Mouse (Mus musculus) cerebellum, postnatal 10 days (tissue): ENCODE results near the gene March2.
"Not testable (repeated sequence)": the region's sequence is repeated elsewhere in the genome, so short reads cannot be mapped to it uniquely, and the experiment has no call there.

Experiments
- DNase-seq, 2 experiments: peaks; one replicate each; pipeline ENCODE4 v3.0.0; 2021; ENCODE audit warnings: mixed read lengths in 2 of 2

Gene March2

GRCm38 (mm10) chr17:33718384-33718881 lies at the start of gene March2:
Gene March2, minus strand, starts transcription at chr17:33718670.
- peak; percentile 97 to 98 for DNase-seq

DNA sequence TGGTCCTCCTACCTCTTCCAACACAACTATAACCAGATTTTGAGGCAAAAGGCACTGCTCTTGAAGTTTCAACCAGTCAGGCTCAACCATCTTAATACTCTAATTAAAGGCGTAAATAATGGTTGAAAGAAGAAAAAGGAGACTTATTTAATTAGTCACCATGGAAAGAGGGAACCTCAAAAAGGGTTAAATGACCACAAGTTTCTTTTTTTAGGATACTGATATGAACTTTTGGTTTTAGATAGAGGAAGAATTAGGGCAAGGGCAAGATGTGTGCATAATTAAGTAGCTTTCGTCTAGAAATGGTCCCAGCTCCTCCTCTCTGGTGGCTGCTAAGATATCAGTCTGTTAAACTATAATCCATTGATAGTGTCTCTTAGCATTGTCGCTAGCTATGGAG lies 47.9 kb upstream of the March2 start:
- no peak for DNase-seq

DNA sequence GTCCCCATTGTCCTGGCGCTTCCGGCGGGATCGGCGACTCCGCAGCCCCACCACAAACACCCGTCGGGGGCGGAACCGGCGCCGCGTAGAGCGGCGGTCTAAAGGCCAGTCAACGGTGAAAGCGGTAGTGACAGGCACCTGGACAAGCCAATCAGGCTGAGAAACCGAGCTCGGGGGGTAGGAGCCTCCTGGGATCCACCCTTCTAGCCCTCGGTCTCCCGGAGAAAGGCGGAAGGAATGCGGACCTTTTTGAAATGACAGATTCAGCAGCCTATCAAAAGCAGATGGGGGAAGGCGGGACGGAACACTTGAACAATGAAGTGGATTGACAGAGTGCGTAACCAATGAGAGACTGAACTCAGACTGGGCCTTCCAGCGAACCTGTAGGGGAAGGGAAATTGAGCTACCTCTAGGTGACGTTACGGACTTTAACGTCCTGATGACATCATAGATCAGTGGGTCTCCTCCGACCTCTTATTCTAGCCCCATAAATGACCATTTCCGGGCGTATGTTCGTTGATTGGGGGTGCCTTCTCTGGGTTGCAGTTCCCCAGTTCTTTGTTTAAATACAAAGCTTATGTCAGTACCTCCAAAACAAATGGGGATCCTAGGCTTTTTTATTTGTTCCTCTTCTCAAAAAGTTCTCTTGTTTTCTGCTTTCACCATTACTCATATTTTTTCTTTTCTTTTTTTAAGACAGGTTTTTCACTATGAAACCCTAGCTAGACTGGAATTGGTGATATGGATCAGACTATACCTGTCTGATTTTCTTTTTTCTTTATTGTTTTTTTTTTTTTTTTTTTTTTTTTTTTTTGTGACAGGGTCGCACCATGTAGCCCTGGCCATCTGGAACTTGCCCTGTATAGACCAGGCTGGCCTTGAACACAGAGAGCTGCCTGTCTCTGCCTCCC lies 42.0 kb upstream of the March2 start, which contains the start of gene Rab11b:
TSS of gene Rab11b (minus strand) at position 276 of the 911 bp plus-strand sequence.
- peak; percentile 99 to 100 for DNase-seq

- DNase-seq = peak; percentile 95 to 96
These were observed 41.3 kb upstream of the March2 start for GRCm38 (mm10) chr17:33759767-33760254.

GRCm38 (mm10) chr17:33757231-33757630 lies 38.8 kb upstream of the March2 start:
- DNase-seq = peak; percentile 27 to 42

- peak; percentile 26 to 30 for DNase-seq
These were observed 37.8 kb upstream of the March2 start for GRCm38 (mm10) chr17:33756108-33756790.

GRCm38 (mm10) chr17:33755418-33756107 lies 37.1 kb upstream of the March2 start:
- DNase-seq = peak; percentile 23 to 26

GRCm38 (mm10) chr17:33754656-33755055 lies 36.2 kb upstream of the March2 start:
- DNase-seq = peak in 1 of 2 experiments; percentile 19

DNA sequence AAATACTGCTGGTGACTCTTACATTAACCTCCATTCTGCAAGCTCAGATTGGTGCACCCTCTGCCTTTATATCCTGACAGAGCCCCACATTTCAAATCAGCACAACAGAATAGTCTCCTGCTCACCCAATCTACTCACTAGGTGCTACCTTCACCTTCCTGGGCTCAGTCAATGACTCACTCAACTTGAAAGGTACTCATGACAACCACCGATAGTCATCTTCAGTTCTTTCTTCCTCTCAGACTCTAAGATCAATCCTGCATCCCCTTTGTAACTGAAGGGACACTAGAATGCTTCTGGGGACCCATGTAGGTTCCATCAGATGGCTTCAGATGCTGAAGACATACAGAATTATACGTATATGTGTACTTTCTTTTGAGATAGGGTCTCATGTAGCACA lies 33.8 kb upstream of the March2 start:
- no peak for DNase-seq

DNA sequence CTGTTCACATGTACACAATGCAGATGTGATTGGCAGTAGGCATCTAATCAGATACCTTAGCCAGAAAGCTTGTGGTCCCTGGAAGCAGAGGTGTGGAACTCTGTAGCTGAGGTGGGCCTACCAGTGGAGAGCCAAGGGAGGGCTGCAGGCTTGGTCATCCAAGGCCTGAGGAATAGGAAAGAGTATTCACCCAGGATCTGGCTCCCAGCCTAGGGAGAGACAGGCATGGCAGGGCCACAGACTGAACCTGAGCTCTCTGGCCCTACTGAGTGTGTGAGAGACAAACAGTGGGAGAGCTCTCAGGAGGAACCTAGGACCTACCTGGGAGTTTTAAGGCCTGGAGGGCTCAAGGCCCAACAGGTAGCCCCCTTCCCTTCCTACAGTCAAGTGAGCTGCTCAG lies 32.7 kb upstream of the March2 start:
- no peak for DNase-seq

GRCm38 (mm10) chr17:33749451-33749850 lies 31.0 kb upstream of the March2 start:
- DNase-seq = no peak

DNA sequence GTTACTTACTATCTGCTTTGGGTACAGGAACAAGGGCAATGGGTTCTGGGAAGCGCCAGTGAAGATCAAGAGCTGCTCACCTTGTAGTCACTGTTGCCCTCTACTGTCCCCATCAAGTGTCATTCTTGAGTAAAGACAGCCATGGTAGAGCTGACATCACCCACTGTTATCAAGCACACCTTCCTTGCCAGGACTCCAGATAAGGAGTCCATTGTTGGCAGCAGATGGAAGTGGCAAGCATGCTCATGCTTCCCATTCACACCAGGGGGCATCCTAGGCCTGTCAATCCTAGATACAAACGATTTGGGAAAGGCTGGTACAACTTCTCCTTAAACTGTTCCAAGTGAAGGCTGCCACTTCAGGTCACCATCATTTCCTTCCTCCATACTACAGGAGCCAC lies 27.5 kb upstream of the March2 start:
- peak; percentile 26 to 38 for DNase-seq

DNA sequence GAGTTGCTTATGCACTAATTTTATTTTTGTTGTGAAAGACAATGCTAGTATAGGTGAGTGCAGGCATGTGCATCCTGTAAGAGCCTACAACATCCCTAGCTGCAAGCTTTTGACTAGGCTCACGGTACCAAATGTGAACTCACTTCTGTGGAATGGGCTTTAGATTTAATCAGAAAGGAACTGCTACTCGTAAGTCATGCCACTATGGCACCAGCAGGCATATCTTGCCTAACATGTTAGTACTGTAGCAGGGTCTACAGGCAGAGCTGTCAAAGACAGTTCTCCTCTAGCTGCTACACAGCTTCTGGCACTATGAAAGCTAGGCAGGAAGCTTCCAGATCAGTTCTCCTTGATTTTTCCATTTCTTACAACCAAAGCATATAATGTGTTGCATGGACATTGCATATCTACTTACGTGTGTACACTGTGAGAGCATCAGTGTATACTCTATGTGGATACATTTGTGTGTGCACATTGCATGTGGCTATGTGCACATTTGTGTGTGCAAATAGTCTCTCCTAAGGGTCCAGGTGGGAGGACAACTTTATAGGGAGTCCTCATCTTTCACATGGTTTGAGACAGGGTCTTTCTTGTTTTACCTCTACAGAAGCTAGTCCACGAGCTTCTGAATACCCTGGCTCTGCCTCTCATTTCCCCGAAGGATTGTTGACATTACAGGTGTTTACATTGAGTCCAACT lies 26.4 kb upstream of the March2 start:
- DNase-seq = no peak

DNA sequence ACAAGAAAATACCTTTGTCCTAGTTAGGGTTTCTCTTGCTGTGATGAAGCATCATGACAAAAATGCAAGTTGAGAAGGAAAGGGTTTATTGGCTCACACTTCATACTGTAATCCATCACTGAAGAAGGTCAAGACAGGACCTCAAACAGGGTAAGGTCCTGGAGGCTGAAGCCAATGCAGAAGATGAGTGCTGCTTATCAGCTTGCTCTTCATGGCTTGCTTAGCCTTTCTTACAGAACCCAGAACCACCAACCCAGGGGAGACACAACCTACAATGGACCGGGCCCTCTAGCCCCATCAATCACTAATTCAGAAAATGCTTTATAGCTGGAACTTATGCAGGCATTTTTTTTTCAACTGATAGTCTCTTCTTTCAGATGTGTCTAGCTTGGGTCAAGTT lies 23.9 kb upstream of the March2 start:
- DNase-seq = no peak

DNA sequence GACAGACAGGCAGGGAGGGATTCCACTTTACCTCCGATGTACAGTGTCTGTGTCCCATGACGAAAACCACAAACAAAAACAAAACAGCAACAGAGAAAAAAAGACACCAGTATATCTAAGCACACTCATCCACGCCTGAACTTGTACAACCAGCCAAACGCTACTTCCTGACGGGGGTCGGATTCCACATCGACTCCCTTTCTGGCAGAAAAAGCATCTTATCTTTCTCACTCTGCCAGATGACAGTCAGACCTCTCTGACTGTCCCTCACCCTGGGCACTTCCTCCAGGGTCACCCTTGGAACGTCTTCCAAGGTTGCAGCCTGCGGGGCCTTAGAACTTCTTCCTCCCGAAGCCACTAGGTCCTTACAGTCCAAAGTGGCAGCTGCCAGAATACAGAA lies 15.1 kb upstream of the March2 start:
- not testable (repeated sequence) for DNase-seq

DNA sequence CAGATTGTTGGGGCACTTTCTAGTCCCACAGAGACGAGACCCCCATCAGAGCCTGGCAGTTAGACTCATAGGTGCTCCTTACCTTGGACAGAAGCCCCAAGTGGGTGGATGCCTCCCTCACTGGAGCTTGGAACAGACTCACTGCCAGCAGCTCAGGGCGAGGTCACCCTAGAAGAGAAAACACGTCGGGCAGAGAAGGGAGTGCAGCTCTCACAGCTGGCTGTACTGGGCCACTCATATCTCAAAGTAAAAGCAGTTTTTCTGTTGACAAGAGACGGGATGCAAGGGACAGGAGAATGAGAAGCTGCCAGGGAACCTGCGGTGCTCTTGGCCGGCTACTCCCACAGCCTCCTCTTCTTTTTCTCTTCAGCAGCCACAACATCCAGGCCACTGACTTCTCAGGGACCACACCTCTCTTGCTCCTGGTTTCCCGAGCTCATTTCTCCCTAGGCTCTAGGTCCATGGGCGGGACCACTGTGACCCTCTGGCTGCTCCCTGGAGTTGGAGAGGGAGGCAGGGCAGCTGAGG lies 14.2 kb upstream of the March2 start:
- DNase-seq = not testable (repeated sequence)

GRCm38 (mm10) chr17:33729215-33729614 lies 10.7 kb upstream of the March2 start:
- DNase-seq = no peak

- no peak for DNase-seq
These were observed 9.9 kb upstream of the March2 start for GRCm38 (mm10) chr17:33728396-33728795.

DNA sequence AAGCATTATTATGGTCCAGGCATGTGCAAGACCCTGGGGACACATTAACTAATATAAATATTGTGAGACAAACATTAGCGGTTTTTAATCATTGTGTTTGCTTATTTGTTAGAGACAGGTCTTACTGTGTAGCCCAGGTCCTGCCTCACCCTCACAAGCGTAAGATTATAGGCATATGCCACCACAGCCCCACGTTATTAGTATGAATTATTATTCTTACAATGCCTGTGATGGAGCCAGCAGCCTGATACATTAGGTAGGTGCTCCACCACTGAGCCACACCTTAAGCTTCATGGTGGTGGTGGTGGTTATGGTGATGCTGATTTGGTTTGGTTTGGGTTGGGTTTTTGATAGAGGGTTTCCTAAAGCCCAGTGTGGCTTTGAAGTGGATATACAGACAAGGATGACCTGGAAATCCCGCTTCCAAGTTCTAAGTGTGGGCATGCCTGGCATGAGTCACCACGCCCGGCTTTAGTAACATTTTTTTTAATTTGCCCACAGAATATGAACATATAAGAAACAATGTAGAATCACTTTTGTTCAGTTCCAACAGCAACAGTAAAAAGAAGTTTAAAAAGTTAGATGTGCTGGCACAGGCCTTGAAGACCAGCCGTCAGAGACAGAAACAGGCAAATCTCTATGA lies 1.4 kb upstream of the March2 start:
- DNase-seq = no peak

GRCm38 (mm10) chr17:33718944-33719725 lies 665 bp upstream of the March2 start:
- no peak for DNase-seq

DNA sequence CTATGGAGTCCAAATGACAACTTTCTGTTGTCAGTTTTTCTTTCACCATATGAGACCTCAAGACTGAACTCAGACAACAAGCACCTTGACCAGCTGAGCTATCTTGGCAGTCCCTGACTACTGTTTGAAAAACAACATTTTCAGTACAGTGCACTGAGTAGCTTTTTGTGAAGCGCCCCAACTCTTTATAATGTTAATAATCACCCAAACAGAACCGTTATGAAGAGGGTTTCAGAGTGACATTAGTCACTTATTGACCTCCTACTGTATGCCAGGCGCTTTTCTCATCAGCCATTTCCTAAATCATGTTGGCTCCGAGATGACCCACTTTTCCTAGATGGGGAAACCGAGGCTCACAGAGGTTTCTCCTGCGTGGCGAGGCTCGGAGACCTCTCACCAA lies 488 bp downstream of the March2 start:
- DNase-seq = no peak
